Mouse (Mus musculus): Measurements from ENCODE around the gene Mctp1. TPM values are rescaled to one million over a fixed set of nuclear protein-coding genes. Genes with fewer than 3 reads are reported as not detected.

Mctp1 gene
- polyA plus RNA-seq, 1 experiment from 2014 or later = 0.33 TPM

DNA sequence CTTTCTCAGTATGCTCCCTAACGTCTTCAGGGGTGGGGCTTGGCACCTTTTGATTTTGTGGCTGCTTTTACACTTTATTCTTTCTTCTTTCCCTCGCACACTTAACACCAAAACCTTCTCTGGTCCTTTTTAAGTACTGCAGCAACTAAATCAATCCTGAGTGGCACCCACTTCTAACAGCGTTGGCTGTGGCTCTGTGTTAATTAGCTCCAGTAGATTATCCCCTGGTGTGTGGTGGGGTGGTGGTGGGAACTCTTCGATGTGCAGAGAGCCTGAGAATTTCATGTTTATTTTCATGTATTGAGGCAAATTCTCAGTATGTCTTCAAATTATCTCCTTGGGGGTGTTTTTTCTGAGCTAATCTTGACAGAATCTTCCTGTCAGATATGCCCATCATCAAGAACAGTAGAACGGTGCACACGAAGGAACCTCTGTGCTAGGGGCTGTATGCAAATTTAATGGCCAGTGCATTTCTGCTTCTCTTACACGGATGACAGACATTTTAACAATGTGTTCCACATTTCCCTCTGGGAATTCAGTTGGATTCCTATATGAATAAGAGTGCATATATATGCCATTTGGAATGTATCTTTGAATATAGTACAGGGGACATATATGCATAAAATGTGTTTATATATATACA lies 466.2 kb downstream of the Mctp1 start:
- H3K36me3 ChIP-seq (ENCODE audit: insufficient read depth, low read length) = no peaks in the 10 kb centered on the region
- WGBS = 45% methylated on average over 7 of the region's 7 CpGs
- no peak overlapping the region for H3K9ac ChIP-seq (ENCODE audit: low read depth, low read length)
- no peak for TF ChIP-seq CTCF (IDR thresholded peaks at IDR 0.05; ENCODE audit: low read depth)
- ATAC-seq (replicated peaks; ENCODE audit: low FRiP score, low read depth) = no peak
- H3K27ac ChIP-seq = no peak overlapping the region
- no peak overlapping the region for H3K4me2 ChIP-seq (ENCODE audit: low read length)
- H3K4me3 ChIP-seq (replicated peaks; ENCODE audit: low read depth, low read length) = no peak overlapping the region
- H3K4me1 ChIP-seq (replicated peaks; ENCODE audit: insufficient read depth, low read length) = no peaks in the 10 kb centered on the region
- no peaks in the 10 kb centered on the region for H3K27me3 ChIP-seq (ENCODE audit: insufficient read depth, low read length)
- H3K9me3 ChIP-seq (replicated peaks; ENCODE audit: low read length) = no peaks in the 10 kb centered on the region
- no peak for DNase-seq (ENCODE audit: low spot score)

DNA sequence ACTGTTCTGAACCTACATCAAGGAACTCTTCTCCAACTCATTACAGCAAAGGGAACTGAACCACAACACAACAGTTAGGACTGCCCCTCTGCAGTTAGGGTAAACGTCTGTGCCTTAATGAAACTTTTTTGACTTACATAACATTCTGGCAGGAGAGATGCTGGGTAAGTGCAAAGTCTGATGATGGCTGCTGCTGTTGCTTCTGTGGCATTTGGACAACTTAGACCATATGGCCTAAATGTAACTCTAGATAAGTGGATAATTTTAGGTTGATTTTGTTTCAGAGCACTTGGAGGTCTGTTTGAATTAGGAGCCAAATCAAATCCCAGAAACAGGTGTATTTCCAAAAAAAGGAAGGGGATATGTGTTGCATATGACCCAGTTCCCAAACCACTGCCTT lies 470.0 kb downstream of the Mctp1 start:
- Histone ChIP-seq H3K4me1 (replicated peaks; ENCODE audit: insufficient read depth, low read length) (no peaks in the 10 kb centered on the region), H3K4me2 (ENCODE audit: low read length) (no peak overlapping the region), H3K9me3 (replicated peaks; ENCODE audit: low read length) (no peaks in the 10 kb centered on the region), H3K4me3 (replicated peaks; ENCODE audit: low read depth, low read length) (no peak overlapping the region), H3K36me3 (ENCODE audit: insufficient read depth, low read length) (no peaks in the 10 kb centered on the region), H3K9ac (ENCODE audit: low read depth, low read length) (no peak overlapping the region), H3K27ac (no peak overlapping the region), H3K27me3 (ENCODE audit: insufficient read depth, low read length) (no peaks in the 10 kb centered on the region)
- DNase-seq (ENCODE audit: low spot score) = no peak
- ATAC-seq (replicated peaks; ENCODE audit: low FRiP score, low read depth) = no peak
- 48% methylated on average over 1 of the region's 1 CpGs for WGBS
- TF ChIP-seq CTCF (IDR thresholded peaks at IDR 0.05; ENCODE audit: low read depth) = no peak

DNA sequence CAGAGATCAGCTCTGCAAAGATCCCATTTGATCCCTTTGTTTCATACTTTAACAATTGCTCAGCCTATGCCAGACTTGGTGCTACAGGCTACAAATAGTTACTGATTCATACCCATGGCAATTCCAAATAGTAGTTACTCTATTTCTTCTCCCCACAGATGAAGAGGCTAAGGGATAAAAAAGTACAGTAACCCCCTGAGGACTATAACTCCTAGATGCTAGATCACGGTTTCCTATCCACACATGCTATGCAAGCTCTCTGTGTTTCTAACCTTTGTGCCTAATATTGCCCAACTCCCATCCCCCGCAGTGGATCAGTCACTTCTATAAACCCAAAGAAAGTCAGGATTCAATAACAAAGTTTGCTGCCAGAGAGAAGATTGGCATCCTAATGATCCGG lies 470.7 kb downstream of the Mctp1 start:
- WGBS = 75% methylated on average over 3 of the region's 3 CpGs
- Histone ChIP-seq H3K9ac (ENCODE audit: low read depth, low read length) (no peak overlapping the region), H3K4me3 (replicated peaks; ENCODE audit: low read depth, low read length) (no peak overlapping the region), H3K27me3 (ENCODE audit: insufficient read depth, low read length) (no peaks in the 10 kb centered on the region), H3K4me2 (ENCODE audit: low read length) (no peak overlapping the region), H3K27ac (no peak overlapping the region), H3K36me3 (ENCODE audit: insufficient read depth, low read length) (no peaks in the 10 kb centered on the region), H3K4me1 (replicated peaks; ENCODE audit: insufficient read depth, low read length) (no peaks in the 10 kb centered on the region), H3K9me3 (replicated peaks; ENCODE audit: low read length) (no peaks in the 10 kb centered on the region)
- DNase-seq (ENCODE audit: low spot score) (no peak), ATAC-seq (replicated peaks; ENCODE audit: low FRiP score, low read depth) (no peak)
- no peak for TF ChIP-seq CTCF (IDR thresholded peaks at IDR 0.05; ENCODE audit: low read depth)

DNA sequence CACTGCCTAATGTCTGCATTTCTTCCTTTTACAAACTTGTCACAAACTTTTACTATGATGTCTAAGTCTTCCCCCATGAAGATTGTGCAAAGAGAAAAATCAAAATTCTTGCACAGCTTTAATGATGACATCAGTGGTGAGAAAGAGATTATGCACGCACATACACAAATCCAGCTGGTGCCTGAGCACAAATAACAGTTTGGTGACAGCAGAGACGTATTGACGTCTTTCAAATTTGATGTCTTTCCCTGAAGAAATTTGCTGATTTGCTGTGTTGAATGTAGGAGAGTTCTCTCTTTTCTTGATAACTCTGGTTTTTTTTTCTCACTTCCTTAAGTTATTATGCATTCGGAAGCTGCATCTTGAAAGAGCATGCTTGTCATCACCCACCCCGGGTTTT lies 472.7 kb downstream of the Mctp1 start:
- no peak overlapping the region for H3K27ac ChIP-seq
- H3K27me3 ChIP-seq (ENCODE audit: insufficient read depth, low read length) = no peaks in the 10 kb centered on the region
- WGBS = 86% methylated on average over 5 of the region's 5 CpGs
- H3K9ac ChIP-seq (ENCODE audit: low read depth, low read length) = no peak overlapping the region
- TF ChIP-seq CTCF (IDR thresholded peaks at IDR 0.05; ENCODE audit: low read depth) = no peak
- no peak overlapping the region for H3K4me3 ChIP-seq (replicated peaks; ENCODE audit: low read depth, low read length)
- no peaks in the 10 kb centered on the region for H3K36me3 ChIP-seq (ENCODE audit: insufficient read depth, low read length)
- no peaks in the 10 kb centered on the region for H3K9me3 ChIP-seq (replicated peaks; ENCODE audit: low read length)
- ATAC-seq (replicated peaks; ENCODE audit: low FRiP score, low read depth) (no peak), DNase-seq (ENCODE audit: low spot score) (no peak)
- no peaks in the 10 kb centered on the region for H3K4me1 ChIP-seq (replicated peaks; ENCODE audit: insufficient read depth, low read length)
- H3K4me2 ChIP-seq (ENCODE audit: low read length) = no peak overlapping the region

GRCm38 (mm10) chr13:76858078-76858482 lies 473.7 kb downstream of the Mctp1 start:
- no peak for ATAC-seq (replicated peaks; ENCODE audit: low FRiP score, low read depth)
- no peak overlapping the region for H3K4me3 ChIP-seq (replicated peaks; ENCODE audit: low read depth, low read length)
- no peaks in the 10 kb centered on the region for H3K27me3 ChIP-seq (ENCODE audit: insufficient read depth, low read length)
- H3K9ac ChIP-seq (ENCODE audit: low read depth, low read length) = no peak overlapping the region
- 32% methylated on average over 2 of the region's 2 CpGs for WGBS
- H3K9me3 ChIP-seq (replicated peaks; ENCODE audit: low read length) = no peaks in the 10 kb centered on the region
- no peak for TF ChIP-seq CTCF (IDR thresholded peaks at IDR 0.05; ENCODE audit: low read depth)
- no peak overlapping the region for H3K27ac ChIP-seq
- no peak overlapping the region for H3K4me2 ChIP-seq (ENCODE audit: low read length)
- no peaks in the 10 kb centered on the region for H3K36me3 ChIP-seq (ENCODE audit: insufficient read depth, low read length)
- DNase-seq (ENCODE audit: low spot score) = no peak
- no peaks in the 10 kb centered on the region for H3K4me1 ChIP-seq (replicated peaks; ENCODE audit: insufficient read depth, low read length)

DNA sequence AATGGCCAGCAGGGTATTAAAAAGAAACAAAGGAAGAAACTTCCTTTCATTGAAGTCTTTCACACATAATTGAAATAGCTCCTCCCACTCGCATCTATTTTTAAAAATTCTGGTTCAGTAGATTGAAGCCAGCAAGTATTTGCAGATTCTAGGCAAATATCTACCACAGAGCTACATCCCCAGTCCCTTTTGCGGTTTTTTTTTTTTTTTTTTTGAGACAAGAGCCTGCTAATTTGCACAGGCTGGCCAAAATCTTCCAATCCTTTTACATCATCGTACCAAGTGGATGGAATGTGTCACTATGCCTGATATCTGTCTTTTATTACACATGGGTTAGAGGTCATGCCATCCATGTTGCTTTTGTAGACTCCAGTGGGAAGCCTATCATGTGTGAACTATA lies 486.0 kb downstream of the Mctp1 start:
- TF ChIP-seq CTCF (IDR thresholded peaks at IDR 0.05; ENCODE audit: low read depth) = no peak
- H3K27me3 ChIP-seq (ENCODE audit: insufficient read depth, low read length) = no peaks in the 10 kb centered on the region
- no peak overlapping the region for H3K9ac ChIP-seq (ENCODE audit: low read depth, low read length)
- H3K36me3 ChIP-seq (ENCODE audit: insufficient read depth, low read length) = no peaks in the 10 kb centered on the region
- no peaks in the 10 kb centered on the region for H3K9me3 ChIP-seq (replicated peaks; ENCODE audit: low read length)
- DNase-seq (ENCODE audit: low spot score) = no peak
- no peak overlapping the region for H3K4me2 ChIP-seq (ENCODE audit: low read length)
- 84% methylated on average over 3 of the region's 3 CpGs for WGBS
- H3K4me3 ChIP-seq (replicated peaks; ENCODE audit: low read depth, low read length) = no peak overlapping the region
- no peaks in the 10 kb centered on the region for H3K4me1 ChIP-seq (replicated peaks; ENCODE audit: insufficient read depth, low read length)
- H3K27ac ChIP-seq = no peak overlapping the region
- no peak for ATAC-seq (replicated peaks; ENCODE audit: low FRiP score, low read depth)
